In the genomic region with DNA sequence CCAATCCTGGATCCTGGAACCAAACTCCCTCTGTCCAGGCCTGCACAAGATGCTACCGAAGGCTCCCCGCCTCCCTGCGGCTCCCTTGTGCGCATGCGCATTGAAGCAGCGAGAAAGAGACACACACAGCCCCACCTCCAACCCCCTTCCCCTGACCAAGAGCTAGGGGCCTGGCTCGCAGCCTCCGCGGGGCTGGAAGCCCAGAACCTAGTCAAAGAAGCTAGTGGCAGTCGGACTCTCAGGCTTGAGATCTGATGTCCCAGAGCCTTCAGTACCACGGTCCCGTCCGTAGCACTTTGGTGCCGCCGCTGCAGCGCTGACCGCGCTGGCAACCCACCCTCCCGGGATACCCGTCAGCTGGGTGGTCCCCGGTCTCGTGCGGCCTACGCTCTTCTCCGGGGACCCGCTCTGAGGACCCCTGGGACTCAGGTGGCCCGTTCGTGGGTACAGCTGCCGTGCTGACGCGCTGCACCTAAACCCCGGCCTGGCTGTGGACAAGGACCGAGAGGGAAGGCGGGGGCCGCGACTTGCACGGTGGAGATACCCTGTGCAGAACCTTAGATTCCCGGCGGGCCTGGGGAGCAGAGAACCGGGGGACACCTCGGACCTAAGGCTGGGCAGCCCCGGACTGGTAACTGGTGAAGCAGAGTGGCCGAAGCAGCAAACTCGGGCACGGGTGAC, we compare ENCODE assay signal across 8 mouse cellular contexts. TPM values are rescaled to one million over a fixed set of nuclear protein-coding genes. Genes with fewer than 3 reads are reported as not detected.
A peak's percentile ranks its signal among the peaks of the same experiment; 100 is the strongest.
DNase-seq lines count a peak whose midpoint lies in the region; ATAC-seq and TF ChIP-seq lines count a peak whose summit lies in the region.

TSS of gene Zfp30 (plus strand) at position 128 of the 681 bp plus-strand sequence.

- H3K4me3 ChIP-seq in ES-E14 (ENCODE audit: insufficient read depth in 1 of 2, low read depth in 1 of 2, low read length in 2 of 2, poor library complexity in 1 of 2, severe bottlenecking in 1 of 2): peak within 1 kb of the TSS; percentile 70 to 72
- H3K4me3 ChIP-seq in forebrain, embryonic 16.5 days (replicated peaks; ENCODE audit: low read length): peak within 1 kb of the TSS; percentile 99

- peak; percentile 94 for ATAC-seq in cerebellum, adult (ENCODE audit: insufficient number of reproducible peaks, low FRiP score, low TSS enrichment)
- peak; percentile 98 for ATAC-seq in forebrain, embryonic 16.5 days
- ATAC-seq in neutrophil, adult 5-6 weeks (ENCODE audit: extremely low read depth, insufficient number of reproducible peaks, low FRiP score, poor library complexity, severe bottlenecking): 0 out of 2 replicates have a peak, but pooled peaks have one; percentile 33

- peak; percentile 90 for DNase-seq in ES-E14 (ENCODE audit: low read depth, low spot score)
- peak; percentile 77 to 85 for DNase-seq in heart, postnatal 36 days
- DNase-seq in layer of hippocampus, adult 18-20 months (ENCODE audit: low spot score in 2 of 2): peak; percentile 78 to 87
- DNase-seq in lung, adult 18-20 months: peak; percentile 76 to 78
- DNase-seq in testis, postnatal 14 days (ENCODE audit: low spot score): peak; percentile 84

- H3K9me3 ChIP-seq in ES-E14 (ENCODE audit: control insufficient read depth, insufficient read depth, low read depth, low read length): no peaks in the 10 kb centered on the region
- no peaks in the 10 kb centered on the region for H3K9me3 ChIP-seq in forebrain, embryonic 16.5 days (ENCODE audit: control insufficient read depth, low read length)

- H3K9ac ChIP-seq in ES-E14 (ENCODE audit: insufficient read depth, low read depth, low read length, poor library complexity, severe bottlenecking): peak within 1 kb of the TSS; percentile 73
- peak within 1 kb of the TSS; percentile 95 for H3K9ac ChIP-seq in forebrain, embryonic 16.5 days (replicated peaks; ENCODE audit: low read depth, low read length)

- H3K27me3 ChIP-seq in forebrain, embryonic 16.5 days (replicated peaks; ENCODE audit: control insufficient read depth, insufficient read depth, low read length): no peaks in the 10 kb centered on the region

- H3K4me2 ChIP-seq in forebrain, embryonic 16.5 days (ENCODE audit: low read length): peak within 1 kb of the TSS; percentile 67

- WGBS in forebrain, embryonic 16.5 days: under 1% methylated on average over 45 of the region's 45 CpGs

- in situ Hi-C loops in ES-E14 (cut with MboI; ENCODE audit: low sequenced_read_pairs in 2 of 2, unreplicated experiment in 2 of 2): no loop called here

- intact Hi-C loops in heart, postnatal 36 days (cut with DNase I): loop anchor here (2.0 kb wide), 2 partner anchors 15 to 31 kb away; partner anchors contain the start of gene Zfp84

- H3K4me1 ChIP-seq in ES-E14 (ENCODE audit: control insufficient read depth in 2 of 2, insufficient read depth in 2 of 2, low read length in 2 of 2, poor library complexity in 1 of 2): peaks cover 0 to 2% of the 10 kb centered on the region in 2 experiments; a peak in 2 of 4 replicates
- peaks cover 26% of the 10 kb centered on the region for H3K4me1 ChIP-seq in forebrain, embryonic 16.5 days (replicated peaks; ENCODE audit: control insufficient read depth, insufficient read depth, low read length)

- H3K27ac ChIP-seq in ES-E14 (ENCODE audit: insufficient read depth, low read depth, low read length, poor library complexity, severe bottlenecking): no peak within 1 kb of the TSS
- H3K27ac ChIP-seq in forebrain, embryonic 16.5 days (ENCODE audit: low read length): peak within 1 kb of the TSS; percentile 89

- H3K36me3 ChIP-seq in ES-E14 (ENCODE audit: control insufficient read depth, insufficient read depth, low read length, poor library complexity, severe bottlenecking): no peaks in the 10 kb centered on the region
- peaks cover 15% of the 10 kb centered on the region for H3K36me3 ChIP-seq in forebrain, embryonic 16.5 days (ENCODE audit: control insufficient read depth, insufficient read depth)

TF ChIP-seq in ES-E14, 5 proteins besides CTCF, POLR2A, EP300 and RAD21:
- TF ChIP-seq MAFK (IDR thresholded peaks at IDR 0.05; ENCODE audit: insufficient read depth, low read depth, low read length) (no peak), ZC3H11A (IDR thresholded peaks at IDR 0.05; ENCODE audit: borderline replicate concordance, low read depth, low read length) (no peak), ZNF384 (IDR thresholded peaks at IDR 0.05; ENCODE audit: low read depth, low read length) (no peak), HCFC1 (IDR thresholded peaks at IDR 0.05; ENCODE audit: borderline replicate concordance, insufficient read depth, low read length) (no peak), CHD2 (IDR thresholded peaks at IDR 0.05; ENCODE audit: low read depth, low read length) (no peak)

RNA-seq across cellular contexts. Expression of gene Zfp30, which starts in this region (rescaled TPM):
- total RNA-seq in ES-E14 (2012; rRNA removed): 1.3 and 1.6 TPM in 2 replicates
- 17.0 and 17.9 TPM in 2 replicates for polyA plus RNA-seq in forebrain, embryonic 16.5 days (2015; fragmentation: Nextera tagmentation; extraction: Ambion mirVana)
- 1 to 10 TPM; 5.2 to 5.7 TPM for total RNA-seq in heart, postnatal 36 days (2021)
- total RNA-seq in layer of hippocampus, adult 18-20 months (2021): 10 to 100 TPM; 10.3 to 10.6 TPM
- total RNA-seq in neutrophil, adult 5-6 weeks (2017): 0.12 and 0.58 TPM in 2 replicates

Comparison
In these comparisons a context has a peak if more than half of its experiments do, and no peak if none do; other contexts are left out.
1. Peak in ATAC-seq in neutrophil, adult 5-6 weeks; RNA of the gene not detected or under 1 TPM.
2. ATAC-seq: peak in every context shown above with its lines; median percentile 98 in forebrain, embryonic 16.5 days; 94 in cerebellum, adult; 33 in neutrophil, adult 5-6 weeks.